Mouse (Mus musculus) embryonic facial prominence, embryonic 11.5 days (tissue): Measurements from ENCODE around the gene Islr. TPM values are rescaled to one million over a fixed set of nuclear protein-coding genes. Genes with fewer than 3 reads are reported as not detected.

Experiments used
- ATAC-seq: fragments of 200-750 bp; cut with Nextera tagmentation; replicated peaks from 2 replicates; pipeline ENCODE4 v1.8.0; 2017; ENCODE audit warnings: low read depth; ENCODE audit not compliant: insufficient number of reproducible peaks, low FRiP score, low TSS enrichment
- DNase-seq: peaks from one replicate; pipeline ENCODE4 v3.0.0-alpha.2; 2015; ENCODE audit warnings: low spot score
- H3K27ac ChIP-seq: fragments of 300-500 bp; sonication (generic); replicated peaks from 2 replicates; pipeline ENCODE4 v1.5.1; 2014; ENCODE audit warnings: mild to moderate bottlenecking, low read depth, low read length, control low read depth
- H3K27me3 ChIP-seq: fragments of 300-500 bp; sonication (generic); 2 replicates; pipeline ENCODE4 v1.6.1; 2014; ENCODE audit warnings: mild to moderate bottlenecking, low read length, moderate library complexity, mixed read lengths; ENCODE audit not compliant: control insufficient read depth, insufficient read depth
- H3K36me3 ChIP-seq: fragments of 300-500 bp; sonication (generic); replicated peaks from 2 replicates; pipeline ENCODE4 v1.6.1; 2014; ENCODE audit warnings: low read depth, mild to moderate bottlenecking, low read length, moderate library complexity, mixed read lengths; ENCODE audit not compliant: control insufficient read depth, insufficient read depth
- H3K4me1 ChIP-seq: fragments of 300-500 bp; sonication (generic); 2 replicates; pipeline ENCODE4 v1.6.1; 2014; ENCODE audit warnings: low read length, mixed read lengths; ENCODE audit not compliant: control insufficient read depth, insufficient read depth
- H3K4me2 ChIP-seq: fragments of 300-500 bp; sonication (generic); 2 replicates; pipeline ENCODE4 v1.6.1; 2014; ENCODE audit warnings: low read depth, mild to moderate bottlenecking, control low read depth, low read length, moderate library complexity
- H3K4me3 ChIP-seq: fragments of 300-500 bp; sonication (generic); 2 replicates; pipeline ENCODE4 v1.5.1; 2014; ENCODE audit warnings: low read depth, low read length, control low read depth
- H3K9ac ChIP-seq: fragments of 300-500 bp; sonication (generic); replicated peaks from 2 replicates; pipeline ENCODE4 v1.6.1; 2014; ENCODE audit warnings: mild to moderate bottlenecking, control low read depth, low read length
- H3K9me3 ChIP-seq: fragments of 300-500 bp; sonication (generic); replicated peaks from 2 replicates; pipeline ENCODE4 v1.6.1; 2016; ENCODE audit warnings: mild to moderate bottlenecking, low read length, inconsistent platforms, mixed read lengths; ENCODE audit not compliant: control insufficient read depth
- WGBS: fragments of 180-500 bp; shearing (Covaris S2); extraction: QIAGEN DNeasy Blood & Tissue Kit; methylation state at CpG from one replicate; pipeline ENCODE4 v1.1.7; 2014; 5-methylcytosine and 5-hydroxymethylcytosine counted together
- polyA plus RNA-seq: library from polyadenylated mRNA; unstranded; fragments of >200 nt; fragmentation: Nextera tagmentation; extraction: Ambion mirVana; gene quantifications from 2 replicates; pipeline ENCODE4 v1.2.1, GENCODE M21; 2014

The Islr gene
- polyA plus RNA-seq, 1 experiment from 2014 or later = 24.6 TPM

DNA sequence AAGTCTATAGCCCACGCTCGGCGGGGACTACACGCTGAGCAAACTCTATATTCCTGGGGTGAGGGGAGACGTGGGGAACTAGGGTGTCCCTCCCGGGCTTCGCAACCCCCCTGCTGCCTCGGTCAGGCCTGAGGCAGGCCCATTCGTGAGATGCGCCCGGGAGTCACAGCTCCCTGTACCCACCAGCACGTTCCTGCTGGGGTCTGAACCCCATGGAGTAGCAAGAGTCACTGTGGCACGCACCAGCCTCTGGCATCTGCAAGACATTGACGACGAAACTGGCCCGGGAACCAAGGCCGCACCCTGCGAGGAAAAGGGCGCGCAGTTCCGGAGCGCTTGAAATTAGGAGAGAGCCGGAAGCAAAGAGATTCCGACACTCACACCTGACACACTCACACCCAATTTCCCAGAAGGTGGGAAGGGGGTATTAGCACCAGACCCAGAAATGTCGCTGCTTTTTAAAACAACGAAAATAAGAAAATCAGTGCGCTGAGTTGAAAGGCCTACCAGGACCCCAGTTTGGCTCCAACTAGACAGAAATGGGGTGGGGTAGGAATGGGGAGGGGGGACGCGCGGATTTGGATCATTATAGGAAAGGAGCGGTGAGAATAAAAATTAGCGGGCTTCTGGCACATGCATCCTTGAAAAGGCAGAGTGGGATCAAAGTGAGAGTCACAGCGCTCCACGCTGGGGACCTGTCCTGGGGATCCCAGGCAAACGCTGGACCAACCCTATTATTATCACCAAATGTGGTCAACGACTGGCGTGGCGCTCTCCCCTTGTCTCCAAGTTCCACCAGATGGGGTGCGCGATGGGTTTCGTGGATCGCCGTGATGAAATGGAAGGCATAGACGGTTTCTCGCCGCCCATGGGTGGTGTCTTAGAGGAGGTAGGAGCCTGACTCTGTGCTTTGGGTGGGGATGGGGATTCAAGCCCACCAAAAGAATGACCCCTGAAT is 7.2 kb downstream of the Islr start:
- 3% methylated on average over 46 of the region's 46 CpGs for WGBS
- DNase-seq = no peak
- H3K9me3 ChIP-seq = no peaks in the 10 kb centered on the region
- peaks cover 62% of the 10 kb centered on the region for H3K27me3 ChIP-seq
- no peaks in the 10 kb centered on the region for H3K36me3 ChIP-seq
- H3K4me2 ChIP-seq = peak overlapping the region; percentile 49
- peaks cover 24% of the 10 kb centered on the region for H3K4me1 ChIP-seq
- H3K4me3 ChIP-seq = peak overlapping the region; percentile 14
- ATAC-seq = no peak
- no peak overlapping the region for H3K27ac ChIP-seq
- peak overlapping the region; percentile 28 for H3K9ac ChIP-seq

DNA sequence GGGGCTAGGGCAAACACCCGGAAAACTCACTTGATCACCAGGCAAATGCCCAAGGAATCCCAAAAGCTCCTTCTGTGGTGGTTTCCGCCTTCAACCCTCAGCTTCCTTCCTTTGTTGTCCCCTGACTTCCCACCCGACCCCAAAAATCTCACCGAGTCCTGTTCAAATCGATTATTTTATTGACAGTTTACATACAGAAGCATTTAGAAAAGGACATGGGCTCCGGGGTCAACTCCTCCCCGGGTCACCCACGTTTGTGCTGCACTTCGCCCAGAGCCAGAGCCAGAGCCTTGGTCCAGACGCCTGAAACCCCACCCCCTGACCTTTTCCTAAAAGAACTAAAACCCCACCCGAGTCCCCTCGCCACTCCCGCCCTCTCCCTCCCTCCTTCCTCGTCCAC is 8.0 kb downstream of the Islr start:
- DNase-seq = no peak
- peak overlapping the region; percentile 28 for H3K9ac ChIP-seq
- ATAC-seq = no peak

DNA sequence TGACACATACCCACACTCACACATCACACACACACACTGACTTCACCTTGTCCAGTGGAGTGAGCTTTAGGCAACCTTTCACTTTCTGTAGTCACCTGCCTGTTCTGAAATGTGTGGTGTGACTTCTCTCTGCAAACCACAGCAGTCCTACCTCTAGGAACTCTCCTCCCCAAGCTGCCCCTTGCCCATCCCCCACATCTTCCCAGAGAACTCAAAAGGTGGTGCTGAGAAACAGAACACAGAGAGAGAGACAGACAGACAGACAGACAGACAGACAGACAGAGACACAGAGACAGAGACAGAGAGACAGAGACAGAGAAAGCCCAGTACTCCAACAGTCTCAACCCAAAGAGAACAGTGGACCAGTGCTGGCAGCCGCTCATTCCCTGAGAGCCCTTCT is 8.4 kb downstream of the Islr start:
- Histone ChIP-seq H3K4me3 (no peak overlapping the region), H3K27me3 (peaks cover 50% of the 10 kb centered on the region), H3K9ac (no peak overlapping the region), H3K27ac (no peak overlapping the region), H3K4me1 (peaks cover 22% of the 10 kb centered on the region), H3K36me3 (no peaks in the 10 kb centered on the region), H3K9me3 (no peaks in the 10 kb centered on the region), H3K4me2 (no peak overlapping the region)
- ATAC-seq = no peak
- 0% methylated on average over 1 of the region's 1 CpGs for WGBS
- DNase-seq = no peak

More for the DNA sequence above, 8.0 kb downstream of the Islr start:
- Histone ChIP-seq H3K27ac (no peak overlapping the region), H3K9me3 (no peaks in the 10 kb centered on the region), H3K27me3 (peaks cover 55% of the 10 kb centered on the region), H3K36me3 (no peaks in the 10 kb centered on the region), H3K4me2 (peak overlapping the region; percentile 49), H3K4me3 (peak overlapping the region; percentile 14; the same call in 1 of the 2 replicates), H3K4me1 (peaks cover 22% of the 10 kb centered on the region)
- WGBS = 4% methylated on average over 14 of the region's 14 CpGs

DNA sequence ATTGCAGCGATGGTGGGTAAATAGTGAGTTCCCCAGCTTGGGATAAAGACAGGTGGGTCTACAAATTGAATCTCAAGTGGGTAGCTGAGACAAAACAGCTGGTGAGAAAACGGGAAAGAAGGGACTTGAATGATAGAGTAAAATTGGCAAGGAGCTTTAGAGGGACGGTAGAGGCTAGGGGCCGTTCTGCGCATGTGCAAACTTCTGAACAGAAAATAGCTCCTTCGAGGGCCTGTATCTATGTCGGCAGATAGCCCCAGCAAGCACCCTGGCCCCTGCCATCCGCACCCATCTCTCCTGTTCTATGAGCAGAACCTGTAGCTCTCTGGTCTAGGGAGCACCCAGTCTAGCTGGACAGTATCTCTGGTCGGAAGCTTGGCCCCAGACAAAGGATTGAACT is 9.9 kb downstream of the Islr start:
- Histone ChIP-seq H3K9ac (no peak overlapping the region), H3K4me1 (peaks cover 22% of the 10 kb centered on the region), H3K27me3 (peaks cover 37% of the 10 kb centered on the region), H3K4me3 (no peak overlapping the region), H3K4me2 (no peak overlapping the region), H3K27ac (no peak overlapping the region), H3K9me3 (no peaks in the 10 kb centered on the region), H3K36me3 (no peaks in the 10 kb centered on the region)
- no peak for ATAC-seq
- no peak for DNase-seq
- WGBS = 61% methylated on average over 9 of the region's 9 CpGs

DNA sequence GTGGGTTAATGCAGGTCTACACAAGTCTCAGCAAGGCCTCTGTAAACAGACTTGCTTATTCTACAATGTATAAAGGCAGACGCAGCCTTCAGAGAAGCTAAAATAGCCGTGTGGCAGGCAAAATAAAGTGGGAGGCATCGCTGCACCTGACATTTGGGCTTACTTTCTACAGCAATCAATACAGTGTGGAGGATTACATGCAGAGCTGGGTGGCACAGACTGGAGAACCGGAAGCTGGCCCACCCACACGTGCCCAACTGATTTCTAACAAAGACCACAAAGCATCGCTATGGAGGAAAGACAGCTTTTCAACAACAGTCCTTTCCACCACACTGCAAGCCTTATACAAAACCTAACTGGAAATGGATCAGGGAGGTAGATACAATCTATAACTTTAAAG is 19.6 kb downstream of the Islr start:
- no peak overlapping the region for H3K4me2 ChIP-seq
- H3K9me3 ChIP-seq = no peaks in the 10 kb centered on the region
- H3K9ac ChIP-seq = no peak overlapping the region
- 75% methylated on average over 6 of the region's 6 CpGs for WGBS
- H3K27ac ChIP-seq = no peak overlapping the region
- no peaks in the 10 kb centered on the region for H3K36me3 ChIP-seq
- no peaks in the 10 kb centered on the region for H3K27me3 ChIP-seq
- H3K4me1 ChIP-seq = no peaks in the 10 kb centered on the region
- ATAC-seq (no peak), DNase-seq (no peak)
- no peak overlapping the region for H3K4me3 ChIP-seq

DNA sequence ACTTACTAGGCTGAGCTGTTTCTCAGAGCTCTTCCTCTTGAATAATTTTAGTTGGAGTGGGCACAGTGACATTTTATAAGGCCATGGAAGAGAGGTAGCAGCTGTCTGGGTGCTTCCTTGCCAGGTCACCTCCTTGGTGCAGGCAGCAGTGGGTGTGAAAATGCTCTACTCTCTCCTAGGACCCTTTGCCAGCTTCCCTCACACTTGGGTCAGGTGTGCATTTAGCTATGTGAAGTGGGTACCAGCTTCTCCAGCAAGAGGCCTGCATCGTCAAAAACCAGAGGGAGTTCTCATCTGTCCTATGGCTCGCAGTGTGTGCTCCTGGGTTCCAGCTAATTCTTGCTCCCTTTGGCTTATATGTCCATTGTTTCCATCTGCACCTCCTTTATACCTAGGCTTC is 24.7 kb downstream of the Islr start:
- WGBS = 89% methylated on average over 2 of the region's 2 CpGs
- ATAC-seq = no peak
- no peaks in the 10 kb centered on the region for H3K9me3 ChIP-seq
- no peaks in the 10 kb centered on the region for H3K4me1 ChIP-seq
- H3K9ac ChIP-seq = no peak overlapping the region
- no peak overlapping the region for H3K27ac ChIP-seq
- H3K4me2 ChIP-seq = no peak overlapping the region
- H3K4me3 ChIP-seq = no peak overlapping the region
- H3K27me3 ChIP-seq = no peaks in the 10 kb centered on the region
- no peaks in the 10 kb centered on the region for H3K36me3 ChIP-seq
- no peak for DNase-seq

DNA sequence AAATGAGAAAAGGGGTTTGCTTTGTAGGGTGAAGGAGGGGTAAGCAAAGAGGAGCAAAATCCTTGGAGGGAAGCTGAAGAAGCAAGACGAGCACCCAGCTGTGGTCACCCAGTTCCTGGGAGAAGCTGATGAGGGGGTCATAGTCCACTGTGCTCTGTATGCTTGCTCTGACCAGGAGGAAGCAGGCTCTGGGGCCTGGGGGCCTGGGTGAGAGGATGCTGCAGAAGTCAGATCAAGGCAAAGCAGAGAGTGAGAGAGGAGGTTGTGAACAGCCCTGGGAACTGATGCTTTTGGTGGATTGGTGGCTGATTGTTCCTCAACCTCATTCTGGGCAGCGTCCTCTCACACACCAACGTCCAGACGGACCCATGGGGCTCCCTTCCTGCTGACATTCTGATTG is 26.9 kb downstream of the Islr start:
- no peak for DNase-seq
- Histone ChIP-seq H3K27me3 (no peaks in the 10 kb centered on the region), H3K36me3 (no peaks in the 10 kb centered on the region), H3K4me1 (no peaks in the 10 kb centered on the region), H3K9ac (no peak overlapping the region), H3K9me3 (no peaks in the 10 kb centered on the region), H3K4me3 (no peak overlapping the region), H3K4me2 (no peak overlapping the region), H3K27ac (no peak overlapping the region)
- WGBS = 65% methylated on average over 4 of the region's 4 CpGs
- no peak for ATAC-seq

DNA sequence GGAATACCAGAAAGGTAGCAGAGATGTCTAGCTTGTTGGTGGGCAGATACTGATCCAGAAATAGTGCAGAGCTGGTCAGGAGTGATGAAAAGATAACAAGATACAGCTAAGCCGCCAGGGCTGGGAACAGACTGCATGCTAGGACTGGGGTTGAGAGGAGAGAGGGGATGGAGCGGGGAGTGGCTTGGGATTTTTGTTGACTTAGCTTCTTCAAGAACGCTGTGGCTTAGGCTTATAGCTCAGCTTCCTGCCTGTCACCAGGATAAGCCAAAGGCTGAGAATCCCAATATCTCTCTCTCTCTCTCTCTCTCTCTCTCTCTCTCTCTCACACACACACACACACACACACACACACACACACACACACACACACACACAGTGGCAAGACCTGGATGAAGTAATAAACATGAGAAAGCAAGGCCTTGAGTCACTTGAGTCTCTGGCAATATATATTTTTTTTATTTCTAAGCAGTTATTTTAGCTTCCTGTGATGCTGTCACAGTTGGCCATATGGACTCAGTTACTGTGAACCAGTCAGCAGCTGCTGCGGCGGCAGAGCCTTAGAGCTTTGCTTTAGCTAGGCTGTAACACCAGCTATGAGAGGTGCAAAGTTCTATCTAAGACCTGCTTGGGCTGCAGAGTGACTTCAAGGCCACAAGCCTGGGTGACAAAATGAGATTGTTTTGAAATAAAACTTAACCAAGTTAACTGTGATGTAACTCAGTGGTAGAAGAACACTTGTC is 28.2 kb downstream of the Islr start:
- WGBS = 20% methylated on average over 5 of the region's 5 CpGs
- H3K27ac ChIP-seq = no peak overlapping the region

More for the DNA sequence above, 28.2 kb downstream of the Islr start:
- Histone ChIP-seq H3K9me3 (no peaks in the 10 kb centered on the region), H3K27me3 (no peaks in the 10 kb centered on the region), H3K4me3 (no peak overlapping the region), H3K36me3 (no peaks in the 10 kb centered on the region), H3K9ac (no peak overlapping the region), H3K4me1 (no peaks in the 10 kb centered on the region), H3K4me2 (no peak overlapping the region)
- ATAC-seq (no peak), DNase-seq (peak; percentile 67)
